Mouse (Mus musculus) left cerebral cortex, adult 9 months (tissue): ENCODE measurements at regions not wholly inside any gene's neighbourhood (a gene's known extent, or its start where the extent isn't known, plus 50 kb on each side); places are given as distances from the start of the nearest gene placed in this dataset.

Experiments
- DNase-seq, 2 experiments: peaks; one replicate each; pipeline ENCODE4 v3.0.0; 2022; ENCODE audit warnings: low spot score in 2 of 2

GRCm38 (mm10) chr4:87570470-87570891, 340.2 kb upstream of the Slc24a2 start:
- DNase-seq = peak; percentile 4 to 20

GRCm38 (mm10) chr4:87566616-87567015, 336.3 kb upstream of the Slc24a2 start:
- peak in 1 of 2 experiments; percentile 15 for DNase-seq

GRCm38 (mm10) chr4:87554912-87555311, 324.6 kb upstream of the Slc24a2 start:
- no peak for DNase-seq
